Mouse (Mus musculus) lung, adult 2 months (tissue): ENCODE results near the gene Ngrn.

ENCODE experiments used
- CTCF ChIP-seq: fragments of 200-500 bp; IDR thresholded peaks from 2 replicates; pipeline ENCODE4 v1.5.1; 2011; ENCODE audit warnings: mild to moderate bottlenecking, low read length, control low read depth; ENCODE audit not compliant: insufficient read depth
- POLR2A ChIP-seq: fragments of 200-500 bp; IDR thresholded peaks from 2 replicates; pipeline ENCODE4 v1.6.1; 2011; ENCODE audit warnings: low read depth, mild to moderate bottlenecking, control low read depth, low read length, borderline replicate concordance; ENCODE audit errors: extremely low read depth

DNA sequence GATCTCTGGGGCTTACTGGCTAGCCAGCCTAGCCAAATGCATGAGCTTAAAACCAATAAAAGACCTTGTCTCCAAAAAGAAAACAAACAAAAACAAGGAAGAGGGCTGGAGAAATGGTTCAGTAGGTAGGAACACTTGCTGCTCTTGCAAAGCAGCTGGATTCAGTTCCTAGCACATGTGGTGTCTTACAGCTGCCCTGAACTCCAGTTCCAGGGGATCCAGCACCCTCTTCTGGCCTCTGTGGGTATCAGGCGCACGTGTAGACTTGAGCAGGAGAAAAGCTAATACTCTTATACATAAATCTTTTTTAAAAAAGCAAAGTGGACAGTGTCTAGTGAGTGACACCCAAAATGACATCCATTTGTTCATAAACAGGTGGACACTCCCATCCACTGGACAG lies 40.5 kb downstream of the Ngrn start:
- TF ChIP-seq POLR2A (no peak), CTCF (peak; percentile 23; the same call in 1 of the 2 replicates)
